In the genomic region with DNA sequence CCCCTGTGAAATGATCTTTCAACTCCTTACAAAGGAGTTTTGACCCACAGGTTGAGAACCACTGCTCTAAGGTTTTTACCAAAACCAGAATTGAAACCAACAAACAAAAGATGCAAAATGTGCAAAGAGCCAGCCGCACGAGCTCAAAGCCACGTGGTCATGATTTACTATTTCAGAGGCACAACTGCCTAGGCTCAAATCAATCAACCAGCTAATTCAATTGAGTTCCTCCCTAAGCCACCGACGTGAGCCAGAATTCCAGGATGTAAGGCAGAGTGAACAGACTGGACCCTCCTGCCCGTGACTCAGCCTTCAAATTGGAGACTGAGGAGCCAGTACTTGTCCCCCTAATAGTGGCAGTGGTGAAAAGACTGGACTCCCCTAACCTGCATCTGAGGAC, we compare ENCODE assay signal across 13 mouse cellular contexts. TPM values are rescaled to one million over a fixed set of nuclear protein-coding genes. Genes with fewer than 3 reads are reported as not detected.
DNase-seq lines count a peak whose midpoint lies in the region; ATAC-seq and TF ChIP-seq lines count a peak whose summit lies in the region.
"Had no signal": no experiment of that assay in that cellular context is flagged by ENCODE, and none has a peak within 500 bp of the region (broad histone marks: within the 10 kb centered on the region; RNA-seq: fewer than 3 reads in every experiment).

No protein-coding gene starts in this region.

- peak overlapping the region; percentile 17; the same call in 1 of the 2 replicates for H3K27ac ChIP-seq in heart, postnatal 0 days (ENCODE audit: low read depth)
- H3K27ac ChIP-seq in lung, embryonic 15.5 days: peak overlapping the region; percentile 52; the same call in 1 of the 2 replicates
- H3K27ac ChIP-seq in brown adipose tissue, adult 24 weeks (replicated peaks; ENCODE audit: low read depth, low read length): peak overlapping the region; percentile 21; the same call in 1 of the 2 replicates
- H3K27ac ChIP-seq in small intestine, adult 2 months (ENCODE audit: insufficient read depth, low read depth, low read length): peak overlapping the region; percentile 28; the same call in 1 of the 2 replicates

- no peak overlapping the region for H3K4me2 ChIP-seq in heart, postnatal 0 days (ENCODE audit: low read depth, low read length)
- no peak overlapping the region for H3K4me2 ChIP-seq in lung, embryonic 15.5 days
- H3K4me2 ChIP-seq: heart, embryonic 12.5 days had no signal

- TF ChIP-seq POLR2A in small intestine, adult 2 months (IDR thresholded peaks at IDR 0.05; ENCODE audit: low read depth, low read length): no peak

- no peaks in the 10 kb centered on the region for H3K36me3 ChIP-seq in heart, postnatal 0 days (replicated peaks; ENCODE audit: control insufficient read depth, insufficient read depth, low read length)
- H3K36me3 ChIP-seq in lung, embryonic 15.5 days: no peaks in the 10 kb centered on the region
- H3K36me3 ChIP-seq in small intestine, adult 2 months (ENCODE audit: control insufficient read depth, insufficient read depth, low read length): no peaks in the 10 kb centered on the region; the same call in none of the 2 replicates
- H3K36me3 ChIP-seq: heart, embryonic 12.5 days had no signal

- peaks cover 19% of the 10 kb centered on the region for H3K4me1 ChIP-seq in heart, postnatal 0 days (ENCODE audit: control insufficient read depth, insufficient read depth)
- peaks cover 37% of the 10 kb centered on the region for H3K4me1 ChIP-seq in lung, embryonic 15.5 days
- H3K4me1 ChIP-seq in brown adipose tissue, adult 24 weeks (ENCODE audit: control insufficient read depth, insufficient read depth, insufficient read length, low read length): peaks cover 33% of the 10 kb centered on the region
- H3K4me1 ChIP-seq in small intestine, adult 2 months (ENCODE audit: control insufficient read depth, insufficient read depth, insufficient read length, low read length): peaks cover 36% of the 10 kb centered on the region; the same call in 1 of the 2 replicates

- no peak for TF ChIP-seq CTCF in heart, postnatal 0 days (IDR thresholded peaks at IDR 0.05; ENCODE audit: low read depth)
- TF ChIP-seq CTCF in small intestine, adult 2 months (IDR thresholded peaks at IDR 0.05; ENCODE audit: extremely low read depth, insufficient read length, insufficient replicate concordance, low read depth, low read length): no peak

- DNase-seq in heart, postnatal 0 days (ENCODE audit: low spot score): no peak
- DNase-seq in heart, adult 9 months (ENCODE audit: low spot score in 2 of 2): no peak
- DNase-seq in lung, postnatal 25 days (ENCODE audit: low spot score): no peak
- DNase-seq in urinary bladder, adult 18-20 months (ENCODE audit: low spot score in 2 of 2): no peak
- DNase-seq: adrenal gland, adult 8-10 months; gastrocnemius, postnatal 14 days; kidney, postnatal 4 days; lung, postnatal 14 days; thymus, postnatal 4 days had no signal

- H3K9ac ChIP-seq in heart, postnatal 0 days (replicated peaks; ENCODE audit: low read depth, low read length): no peak overlapping the region
- H3K9ac ChIP-seq in lung, embryonic 15.5 days: no peak overlapping the region
- H3K9ac ChIP-seq: heart, embryonic 12.5 days had no signal

- no peaks in the 10 kb centered on the region for H3K9me3 ChIP-seq in heart, postnatal 0 days (replicated peaks; ENCODE audit: control insufficient read depth, low read length)
- no peaks in the 10 kb centered on the region for H3K9me3 ChIP-seq in lung, embryonic 15.5 days
- H3K9me3 ChIP-seq: heart, embryonic 12.5 days had no signal

- no peak for TF ChIP-seq EP300 in heart, postnatal 0 days (IDR thresholded peaks at IDR 0.05; ENCODE audit: low read depth)

- WGBS in heart, postnatal 0 days: 69% methylated on average over 6 of the region's 6 CpGs
- 51% methylated on average over 6 of the region's 6 CpGs for WGBS in lung, embryonic 15.5 days
- 26% methylated on average over 6 of the region's 6 CpGs for WGBS in small intestine, adult 2 months

- no peak overlapping the region for H3K4me3 ChIP-seq in heart, postnatal 0 days (ENCODE audit: low read depth, low read length)
- H3K4me3 ChIP-seq in lung, embryonic 15.5 days: no peak overlapping the region
- H3K4me3 ChIP-seq in brown adipose tissue, adult 24 weeks (ENCODE audit: insufficient read depth, low read depth, low read length): no peak overlapping the region
- no peak overlapping the region for H3K4me3 ChIP-seq in small intestine, adult 2 months (ENCODE audit: low read depth, low read length)
- H3K4me3 ChIP-seq: heart, embryonic 12.5 days had no signal

- no peaks in the 10 kb centered on the region for H3K27me3 ChIP-seq in heart, postnatal 0 days (ENCODE audit: control insufficient read depth, insufficient read depth, low read length)
- H3K27me3 ChIP-seq in lung, embryonic 15.5 days: no peaks in the 10 kb centered on the region
- H3K27me3 ChIP-seq in small intestine, adult 2 months (ENCODE audit: control insufficient read depth, insufficient read depth, low read length): no peaks in the 10 kb centered on the region
- H3K27me3 ChIP-seq: heart, embryonic 12.5 days had no signal

- ATAC-seq in heart, postnatal 0 days (ENCODE audit: insufficient read depth, low read depth): no peak
- ATAC-seq in lung, embryonic 15.5 days (ENCODE audit: borderline replicate concordance, extremely low read depth, low FRiP score, low TSS enrichment): no peak

RNA-seq across cellular contexts. Expression of a gene that starts 11.1 kb away (rescaled TPM):
- 3.2 and 4.2 TPM in 2 replicates for total RNA-seq in heart, postnatal 0 days (2014; rRNA removed; ENCODE audit: low replicate concordance)
- 3.3 and 3.5 TPM in 2 replicates for polyA plus RNA-seq in heart, postnatal 0 days (2015; fragmentation: Nextera tagmentation; extraction: Ambion mirVana)
- 6.6 and 7.1 TPM in 2 replicates for polyA plus RNA-seq in lung, embryonic 15.5 days (2015; fragmentation: Nextera tagmentation; extraction: Ambion mirVana)
- 1.8 and 2.1 TPM in 2 replicates for polyA plus RNA-seq in brown adipose tissue, adult 24 weeks (2012; ENCODE audit: insufficient read depth, insufficient read length, missing spikeins)
- 2.4 and 4.4 TPM in 2 replicates for polyA plus RNA-seq in small intestine, adult 2 months (2012; rRNA removed)

RNA-seq across cellular contexts. Expression of a gene that starts 12.1 kb away (rescaled TPM):
- total RNA-seq in heart, postnatal 0 days (2014; rRNA removed; ENCODE audit: low replicate concordance): 12.5 and 16.0 TPM in 2 replicates
- polyA plus RNA-seq in heart, postnatal 0 days (2015; fragmentation: Nextera tagmentation; extraction: Ambion mirVana): 6.5 and 6.6 TPM in 2 replicates
- polyA plus RNA-seq in lung, embryonic 15.5 days (2015; fragmentation: Nextera tagmentation; extraction: Ambion mirVana): 19.6 and 21.5 TPM in 2 replicates
- polyA plus RNA-seq in brown adipose tissue, adult 24 weeks (2012; ENCODE audit: insufficient read depth, insufficient read length, missing spikeins): 9.2 and 11.0 TPM in 2 replicates
- 12.5 and 27.0 TPM in 2 replicates for polyA plus RNA-seq in small intestine, adult 2 months (2012; rRNA removed)

RNA-seq across cellular contexts. Expression of a gene that starts 43.5 kb away (rescaled TPM):
- 33.9 and 46.7 TPM in 2 replicates for total RNA-seq in heart, postnatal 0 days (2014; rRNA removed; ENCODE audit: low replicate concordance)
- polyA plus RNA-seq in heart, postnatal 0 days (2015; fragmentation: Nextera tagmentation; extraction: Ambion mirVana): 62.6 and 65.4 TPM in 2 replicates
- 22.6 and 25.4 TPM in 2 replicates for polyA plus RNA-seq in lung, embryonic 15.5 days (2015; fragmentation: Nextera tagmentation; extraction: Ambion mirVana)
- 87.7 and 101 TPM in 2 replicates for polyA plus RNA-seq in brown adipose tissue, adult 24 weeks (2012; ENCODE audit: insufficient read depth, insufficient read length, missing spikeins)
- 22.3 and 32.6 TPM in 2 replicates for polyA plus RNA-seq in small intestine, adult 2 months (2012; rRNA removed)

RNA-seq across cellular contexts. Expression of a gene that starts 51.1 kb away (rescaled TPM):
- 1.1 and 6.0 TPM in 2 replicates for total RNA-seq in heart, postnatal 0 days (2014; rRNA removed; ENCODE audit: low replicate concordance)
- polyA plus RNA-seq in heart, postnatal 0 days (2015; fragmentation: Nextera tagmentation; extraction: Ambion mirVana): 1.8 and 2.0 TPM in 2 replicates
- 2.2 TPM in 2 replicates for polyA plus RNA-seq in lung, embryonic 15.5 days (2015; fragmentation: Nextera tagmentation; extraction: Ambion mirVana)
- 2.7 TPM in 1 of 2 replicates, not detected in the other for polyA plus RNA-seq in brown adipose tissue, adult 24 weeks (2012; ENCODE audit: insufficient read depth, insufficient read length, missing spikeins)
- polyA plus RNA-seq in small intestine, adult 2 months (2012; rRNA removed): 5.5 and 5.8 TPM in 2 replicates

RNA-seq across cellular contexts. Expression of a gene that starts 57.4 kb away (rescaled TPM):
- 159 and 195 TPM in 2 replicates for total RNA-seq in heart, postnatal 0 days (2014; rRNA removed; ENCODE audit: low replicate concordance)
- 77.0 and 84.9 TPM in 2 replicates for polyA plus RNA-seq in heart, postnatal 0 days (2015; fragmentation: Nextera tagmentation; extraction: Ambion mirVana)
- polyA plus RNA-seq in lung, embryonic 15.5 days (2015; fragmentation: Nextera tagmentation; extraction: Ambion mirVana): 32.3 and 33.5 TPM in 2 replicates
- 296 and 402 TPM in 2 replicates for polyA plus RNA-seq in brown adipose tissue, adult 24 weeks (2012; ENCODE audit: insufficient read depth, insufficient read length, missing spikeins)
- 117 and 134 TPM in 2 replicates for polyA plus RNA-seq in small intestine, adult 2 months (2012; rRNA removed)
